Mouse (Mus musculus) macrophage (primary cell): Measurements from ENCODE around the gene Wnt7b. TPM values are rescaled to one million over a fixed set of nuclear protein-coding genes. Genes with fewer than 3 reads are reported as not detected.

Experiments used
- H3K27ac ChIP-seq: fragments of 350-480 bp; formaldehyde crosslinking; 2 replicates; pipeline ENCODE4 v1.9.0; 2021
- H3K36me3 ChIP-seq: fragments of 350-480 bp; formaldehyde crosslinking; 2 replicates; pipeline ENCODE4 v1.9.0; 2021; ENCODE audit errors: inconsistent target
- H3K4me3 ChIP-seq: fragments of 350-480 bp; formaldehyde crosslinking; 2 replicates; pipeline ENCODE4 v1.9.0; 2021; ENCODE audit errors: inconsistent target
- H3K79me2 ChIP-seq: fragments of 350-480 bp; formaldehyde crosslinking; 2 replicates; pipeline ENCODE4 v1.9.0; 2021; ENCODE audit errors: inconsistent target
- WGBS: methylation state at CpG from one replicate; pipeline ENCODE4 v1.1.7; 2026; ENCODE audit warnings: inconsistent platforms; ENCODE audit not compliant: missing documents; 5-methylcytosine and 5-hydroxymethylcytosine counted together
- polyA plus RNA-seq: library from polyadenylated mRNA; stranded (reverse); fragments of 250-400 nt; gene quantifications from 3 replicates; pipeline ENCODE4 v1.2.4, GENCODE M21; 2018; ENCODE audit warnings: inconsistent platforms

Gene Wnt7b
- polyA plus RNA-seq, 1 experiment from 2014 or later, result not detected

DNA sequence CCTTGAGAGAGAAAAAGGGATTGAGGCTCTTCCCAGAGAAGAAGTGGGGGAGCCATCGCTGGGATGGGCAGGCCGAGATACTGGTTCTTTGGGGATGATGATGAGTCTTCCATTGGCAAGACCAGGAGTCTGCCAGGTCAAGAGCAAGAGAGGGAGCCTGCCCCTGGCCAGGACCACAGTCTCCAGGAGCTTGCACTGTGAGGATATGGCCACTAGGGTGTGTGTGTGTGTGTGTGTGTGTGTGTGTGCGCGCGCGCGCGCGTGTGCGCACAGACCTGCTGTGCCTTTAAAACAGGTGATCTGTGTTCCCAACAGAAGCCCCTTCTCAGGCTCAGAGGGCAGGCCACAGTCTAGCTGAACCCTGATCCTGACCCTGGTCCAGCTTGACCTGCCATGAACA is 8.6 kb upstream of the Wnt7b start:
- 83% methylated on average over 10 of the region's 10 CpGs for WGBS

GRCm38 (mm10) chr15:85583504-85583903 is 1.2 kb upstream of the Wnt7b start:
- Histone ChIP-seq H3K4me3 (no peak overlapping the region), H3K79me2 (no peaks in the 10 kb centered on the region), H3K27ac (no peak overlapping the region), H3K36me3 (no peaks in the 10 kb centered on the region)
- 7% methylated on average over 11 of the region's 11 CpGs for WGBS

More for the DNA sequence above, 8.6 kb upstream of the Wnt7b start:
- no peaks in the 10 kb centered on the region for H3K79me2 ChIP-seq
- H3K36me3 ChIP-seq, result no peaks in the 10 kb centered on the region
- H3K27ac ChIP-seq, result no peak overlapping the region
- no peak overlapping the region for H3K4me3 ChIP-seq

GRCm38 (mm10) chr15:85583024-85583423 is 751 bp upstream of the Wnt7b start:
- no peak overlapping the region for H3K27ac ChIP-seq
- H3K36me3 ChIP-seq, result no peaks in the 10 kb centered on the region
- 3% methylated on average over 8 of the region's 8 CpGs for WGBS
- no peaks in the 10 kb centered on the region for H3K79me2 ChIP-seq
- no peak overlapping the region for H3K4me3 ChIP-seq

GRCm38 (mm10) chr15:85581563-85582064 is 659 bp downstream of the Wnt7b start:
- no peaks in the 10 kb centered on the region for H3K36me3 ChIP-seq
- H3K79me2 ChIP-seq, result no peaks in the 10 kb centered on the region
- 3% methylated on average over 64 of the region's 67 CpGs for WGBS
- no peak overlapping the region for H3K4me3 ChIP-seq
- H3K27ac ChIP-seq, result no peak overlapping the region

- H3K79me2 ChIP-seq, result no peaks in the 10 kb centered on the region
- H3K36me3 ChIP-seq, result no peaks in the 10 kb centered on the region
- H3K27ac ChIP-seq, result no peak overlapping the region
- no peak overlapping the region for H3K4me3 ChIP-seq
- 3% methylated on average over 47 of the region's 66 CpGs for WGBS
Observed at GRCm38 (mm10) chr15:85580934-85581562, 1.2 kb downstream of the Wnt7b start.

DNA sequence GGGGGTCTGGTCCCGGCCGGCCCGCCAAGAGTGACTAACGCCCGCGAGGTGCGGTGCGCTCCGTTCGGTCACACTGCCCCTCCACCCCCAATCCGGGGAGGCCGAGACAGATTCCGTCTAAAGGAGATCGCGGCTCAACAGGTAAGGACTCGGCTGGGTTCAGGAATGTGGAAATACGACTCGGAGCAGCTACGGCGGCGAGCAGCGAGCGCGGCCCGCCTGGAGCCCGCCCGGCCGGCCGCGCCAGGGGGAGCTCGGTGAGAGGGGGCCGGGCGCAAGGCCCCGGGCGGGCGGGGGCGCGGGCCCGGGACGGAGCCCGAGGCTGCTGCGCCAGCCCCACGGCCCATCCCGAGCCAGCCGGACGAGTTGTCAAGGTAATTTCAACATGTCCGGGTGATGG is 1.8 kb downstream of the Wnt7b start:
- 3% methylated on average over 43 of the region's 47 CpGs for WGBS

GRCm38 (mm10) chr15:85577583-85578460 is 4.5 kb downstream of the Wnt7b start:
- Histone ChIP-seq H3K79me2 (no peaks in the 10 kb centered on the region), H3K27ac (no peak overlapping the region), H3K36me3 (no peaks in the 10 kb centered on the region), H3K4me3 (no peak overlapping the region)
- 4% methylated on average over 48 of the region's 54 CpGs for WGBS

More for the DNA sequence above, 1.8 kb downstream of the Wnt7b start:
- Histone ChIP-seq H3K27ac (no peak overlapping the region), H3K36me3 (no peaks in the 10 kb centered on the region), H3K4me3 (no peak overlapping the region), H3K79me2 (no peaks in the 10 kb centered on the region)

DNA sequence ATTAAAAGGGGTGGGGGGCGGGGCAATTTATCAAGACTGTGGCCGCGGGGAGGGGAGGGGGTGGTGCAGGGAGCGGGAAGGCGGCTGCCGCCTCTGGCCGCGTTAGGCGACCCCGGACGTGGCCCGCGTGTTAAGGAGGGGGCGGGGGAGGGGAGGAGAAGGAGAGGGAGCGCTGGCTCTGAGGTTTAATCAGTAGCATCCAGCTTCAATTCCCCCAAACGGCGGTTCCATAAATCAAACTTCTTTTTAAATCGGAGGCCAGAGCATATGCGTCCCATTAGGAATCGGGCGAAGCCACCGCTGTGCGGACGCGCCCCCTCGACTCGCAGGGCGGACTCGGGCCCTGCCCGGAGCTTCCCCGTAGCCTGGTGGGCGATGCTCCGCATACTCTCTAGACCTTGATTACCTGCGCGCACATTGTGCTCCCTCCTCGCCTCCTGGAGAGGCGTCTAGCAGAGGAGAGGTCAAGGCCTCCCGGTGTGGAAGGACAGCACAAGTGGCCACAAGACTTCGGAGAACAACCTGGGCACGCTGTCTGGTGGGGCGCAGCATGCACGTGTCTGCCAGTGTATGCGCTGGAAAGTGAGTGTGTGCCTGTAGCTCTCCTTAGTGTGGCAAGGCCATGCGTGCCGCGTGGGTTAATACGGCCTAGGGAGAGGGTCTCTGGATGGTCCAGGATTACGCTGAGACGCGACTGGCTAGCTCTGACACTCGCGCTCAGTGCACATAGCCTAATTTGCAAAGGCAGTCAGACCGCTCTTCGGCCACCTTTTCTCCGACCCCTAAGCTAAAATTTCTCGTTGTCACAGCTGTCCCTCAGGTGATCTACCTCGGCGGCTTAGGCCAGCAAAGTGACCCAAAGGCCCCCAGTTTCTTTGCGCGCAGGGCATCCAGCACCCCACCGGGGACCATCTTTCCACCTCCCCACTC is 5.5 kb downstream of the Wnt7b start:
- no peaks in the 10 kb centered on the region for H3K79me2 ChIP-seq
- WGBS, result 9% methylated on average over 56 of the region's 61 CpGs
- H3K36me3 ChIP-seq, result no peaks in the 10 kb centered on the region

DNA sequence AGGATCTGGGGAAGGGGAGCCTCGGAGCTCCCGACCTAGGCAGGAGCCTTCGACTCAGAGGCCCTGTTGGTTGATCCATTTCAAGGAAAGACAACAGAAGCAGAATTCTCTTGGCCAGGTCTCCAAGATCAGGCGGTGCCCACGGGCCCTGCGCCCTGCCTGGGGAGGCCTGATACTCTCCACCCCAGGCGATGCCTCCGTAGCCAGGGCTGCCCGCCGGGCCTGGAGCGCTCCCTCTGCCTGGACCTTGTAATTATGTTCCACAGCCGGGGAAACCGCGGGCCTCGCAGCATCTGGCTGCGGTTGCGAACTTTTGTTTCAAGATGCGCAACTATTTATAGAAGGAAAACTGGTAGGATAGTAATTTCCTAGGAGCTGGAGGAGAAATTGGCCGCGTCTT is 6.2 kb downstream of the Wnt7b start:
- no peaks in the 10 kb centered on the region for H3K79me2 ChIP-seq
- no peak overlapping the region for H3K4me3 ChIP-seq
- 5% methylated on average over 20 of the region's 20 CpGs for WGBS
- no peak overlapping the region for H3K27ac ChIP-seq
- H3K36me3 ChIP-seq, result no peaks in the 10 kb centered on the region

More for the DNA sequence above, 5.5 kb downstream of the Wnt7b start:
- H3K27ac ChIP-seq, result no peak overlapping the region
- no peak overlapping the region for H3K4me3 ChIP-seq

DNA sequence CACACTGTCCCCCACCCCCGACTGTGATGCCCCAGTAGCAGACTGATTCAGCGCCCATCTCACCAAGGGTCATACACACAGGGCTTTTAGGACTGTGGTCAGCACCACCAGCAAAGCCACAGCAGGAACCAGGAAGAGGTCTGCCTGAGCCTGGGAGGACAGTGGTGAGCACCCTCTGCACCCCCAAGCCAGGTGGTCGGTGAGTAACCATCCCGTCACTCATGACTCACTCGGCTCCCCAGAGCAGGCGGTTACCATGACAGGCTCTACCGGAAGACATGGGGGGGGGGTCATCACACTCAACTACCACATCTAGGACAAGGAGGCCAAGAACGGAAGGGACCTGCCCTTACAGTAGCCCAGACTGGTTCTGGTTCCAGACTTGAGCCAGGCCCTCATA is 7.7 kb downstream of the Wnt7b start:
- H3K79me2 ChIP-seq, result no peaks in the 10 kb centered on the region
- H3K36me3 ChIP-seq, result no peaks in the 10 kb centered on the region
- no peak overlapping the region for H3K4me3 ChIP-seq
- WGBS, result 72% methylated on average over 8 of the region's 8 CpGs
- H3K27ac ChIP-seq, result no peak overlapping the region

- Histone ChIP-seq H3K4me3 (no peak overlapping the region), H3K79me2 (no peaks in the 10 kb centered on the region), H3K27ac (no peak overlapping the region), H3K36me3 (no peaks in the 10 kb centered on the region)
- 53% methylated on average over 5 of the region's 5 CpGs for WGBS
Observed at GRCm38 (mm10) chr15:85574086-85574485, 8.2 kb downstream of the Wnt7b start.

DNA sequence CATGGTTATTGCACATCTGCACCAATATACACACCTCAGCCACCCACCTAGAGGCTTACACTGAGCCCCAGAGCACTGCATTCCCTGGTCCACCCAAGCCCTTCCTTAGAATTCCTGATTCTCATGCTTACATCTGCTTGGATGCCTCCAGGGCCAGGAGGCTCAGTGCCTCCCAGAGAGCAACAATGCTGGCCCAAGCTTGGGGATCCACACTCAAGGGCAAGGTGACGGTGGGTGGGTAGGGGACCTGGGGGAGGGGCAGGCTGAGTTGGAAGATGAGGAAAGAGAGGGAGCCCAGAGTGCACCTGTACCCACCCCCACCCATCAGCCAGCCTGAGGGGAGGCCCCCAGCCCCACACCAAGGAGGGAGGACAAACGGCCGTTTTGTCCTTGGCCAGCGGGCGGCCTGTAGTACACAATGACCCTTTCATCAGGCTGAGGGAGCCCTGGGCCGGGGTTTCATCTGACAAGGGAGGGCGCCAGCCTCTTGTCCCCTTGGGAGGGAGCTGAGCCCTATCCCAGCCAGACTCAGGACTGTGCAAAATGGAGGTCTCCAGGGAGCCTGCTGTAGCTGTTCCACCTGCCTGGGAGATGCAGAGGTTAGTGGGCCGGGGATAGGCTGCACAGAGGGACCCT is 9.5 kb downstream of the Wnt7b start:
- no peak overlapping the region for H3K27ac ChIP-seq
- H3K79me2 ChIP-seq, result no peaks in the 10 kb centered on the region
- no peaks in the 10 kb centered on the region for H3K36me3 ChIP-seq
- 81% methylated on average over 8 of the region's 8 CpGs for WGBS
- H3K4me3 ChIP-seq, result no peak overlapping the region

GRCm38 (mm10) chr15:85569995-85570734 is 12.1 kb downstream of the Wnt7b start:
- Histone ChIP-seq H3K36me3 (no peaks in the 10 kb centered on the region), H3K4me3 (no peak overlapping the region), H3K79me2 (no peaks in the 10 kb centered on the region), H3K27ac (no peak overlapping the region)
- 30% methylated on average over 8 of the region's 8 CpGs for WGBS
